ENCODE assay signal across 20 mouse cellular contexts in genomic region chr2:104690720-104691119, GRCm38 (mm10). TPM values are rescaled to one million over a fixed set of nuclear protein-coding genes. Genes with fewer than 3 reads are reported as not detected.
"Had no signal": no experiment of that assay in that cellular context is flagged by ENCODE, and none has a peak within 500 bp of the region (broad histone marks: within the 10 kb centered on the region; RNA-seq: fewer than 3 reads in every experiment).

No protein-coding gene starts in this region.

- H3K9me3 ChIP-seq: liver, embryonic 12.5 days; midbrain, embryonic 13.5 days; neural tube, embryonic 15.5 days had no signal

- DNase-seq: kidney, adult 8-10 months; kidney, postnatal 36 days; layer of hippocampus, adult 9-11 months; left cerebral cortex, postnatal 4 days; lung, embryonic 14.5 days; lung, postnatal 10 days; spleen, adult 18-20 months; thymus, postnatal 4 days had no signal

- H3K36me3 ChIP-seq: liver, embryonic 12.5 days had no signal

- ATAC-seq: liver, embryonic 12.5 days; midbrain, embryonic 13.5 days had no signal

- H3K9ac ChIP-seq: liver, embryonic 12.5 days; lung, embryonic 14.5 days; midbrain, embryonic 13.5 days; neural tube, embryonic 15.5 days had no signal

- H3K4me3 ChIP-seq: liver, embryonic 12.5 days; midbrain, embryonic 13.5 days; myocyte; neural tube, embryonic 15.5 days had no signal

- H3K27ac ChIP-seq: liver, embryonic 12.5 days; macrophage; midbrain, embryonic 13.5 days; neural tube, embryonic 15.5 days had no signal

- H3K4me2 ChIP-seq: liver, embryonic 12.5 days; lung, embryonic 14.5 days; midbrain, embryonic 13.5 days; neural tube, embryonic 15.5 days had no signal

- H3K27me3 ChIP-seq: liver, embryonic 12.5 days; midbrain, embryonic 13.5 days; neural tube, embryonic 15.5 days had no signal

- H3K4me1 ChIP-seq: liver, embryonic 12.5 days; midbrain, embryonic 13.5 days; neural tube, embryonic 15.5 days had no signal

RNA-seq across cellular contexts. Expression of gene Pin1rt1, which starts 25.5 kb away (rescaled TPM):
- total RNA-seq: layer of hippocampus, adult 18-20 months; left cerebral cortex, adult 18-20 months; left cerebral cortex, postnatal 10 days; left cerebral cortex, postnatal 4 days; midbrain, postnatal 0 days had no signal
- polyA plus RNA-seq: kidney, embryonic 16.5 days; liver, embryonic 12.5 days; liver, embryonic 16.5 days; lung, embryonic 14.5 days; macrophage; midbrain, postnatal 0 days; myocyte; neural tube, embryonic 11.5 days had no signal
